Mouse (Mus musculus) kidney, embryonic 15.5 days (tissue): ENCODE data around the gene Olfr739. TPM values are rescaled to one million over a fixed set of nuclear protein-coding genes. Genes with fewer than 3 reads are reported as not detected.

Experiments
- ATAC-seq: fragments of 200-750 bp; cut with Nextera tagmentation; replicated peaks from 2 replicates; pipeline ENCODE4 v1.8.0; 2017; ENCODE audit warnings: moderate TSS enrichment; ENCODE audit not compliant: low FRiP score
- H3K27ac ChIP-seq: fragments of 300-500 bp; sonication (generic); 2 replicates; pipeline ENCODE4 v1.5.1; 2015; ENCODE audit warnings: mild to moderate bottlenecking, inconsistent platforms
- H3K27me3 ChIP-seq: fragments of 300-500 bp; sonication (generic); 2 replicates; pipeline ENCODE4 v1.6.1; 2015; ENCODE audit warnings: inconsistent platforms
- H3K36me3 ChIP-seq: fragments of 300-500 bp; sonication (generic); 2 replicates; pipeline ENCODE4 v1.6.1; 2015; ENCODE audit warnings: inconsistent platforms
- H3K4me1 ChIP-seq: fragments of 300-500 bp; sonication (generic); 2 replicates; pipeline ENCODE4 v1.6.1; 2015; ENCODE audit warnings: inconsistent platforms
- H3K4me2 ChIP-seq: fragments of 300-500 bp; sonication (generic); 2 replicates; pipeline ENCODE4 v1.6.1; 2015; ENCODE audit warnings: moderate library complexity, mild to moderate bottlenecking, inconsistent platforms
- H3K4me3 ChIP-seq: fragments of 300-500 bp; sonication (generic); replicated peaks from 2 replicates; pipeline ENCODE4 v1.5.1; 2015; ENCODE audit warnings: mild to moderate bottlenecking, inconsistent platforms
- H3K9ac ChIP-seq: fragments of 300-500 bp; sonication (generic); 2 replicates; pipeline ENCODE4 v1.6.1; 2015; ENCODE audit warnings: mild to moderate bottlenecking, inconsistent platforms
- H3K9me3 ChIP-seq: fragments of 300-500 bp; sonication (generic); replicated peaks from 2 replicates; pipeline ENCODE4 v1.6.1; 2016; ENCODE audit warnings: inconsistent platforms
- whole genome bisulfite sequencing: fragments of 180-500 bp; shearing (Covaris S2); methylation state at CpG from one replicate; pipeline ENCODE4 v1.1.7; 2015; ENCODE audit warnings: mixed read lengths; 5-methylcytosine and 5-hydroxymethylcytosine counted together
- polyA plus RNA-seq: library from polyadenylated mRNA; unstranded; fragments of >200 nt; fragmentation: Nextera tagmentation; extraction: Ambion mirVana; gene quantifications from 2 replicates; pipeline ENCODE4 v1.2.1, GENCODE M21; 2015

Gene Olfr739
- polyA plus RNA-seq, result not detected in 2 replicates

DNA sequence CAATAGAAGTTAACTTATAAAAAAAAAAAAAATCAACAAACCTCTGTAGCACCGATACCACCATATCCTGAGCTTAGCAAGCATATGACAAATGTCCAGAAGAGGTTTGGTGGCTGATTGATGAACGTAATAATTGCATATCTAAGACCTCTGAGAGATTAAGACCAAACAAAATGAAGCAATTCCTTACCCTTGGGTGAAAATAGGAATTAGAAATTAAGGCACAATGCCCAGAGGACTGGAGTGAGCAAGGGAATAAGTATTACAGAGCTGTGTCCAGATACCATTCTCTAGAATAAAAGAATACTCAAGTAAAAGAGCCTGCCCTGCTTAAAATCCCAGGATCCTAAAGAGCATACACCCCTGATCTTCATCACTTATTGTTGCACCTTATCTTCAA is at the start of gene Olfr739:
TSS of gene Olfr739 (plus strand) at position 301 of the 400 bp plus-strand sequence.
- Histone ChIP-seq H3K36me3 (no peaks in the 10 kb centered on the region), H3K4me2 (no peak within 1 kb of the TSS), H3K9me3 (no peaks in the 10 kb centered on the region), H3K4me1 (no peaks in the 10 kb centered on the region), H3K27ac (no peak within 1 kb of the TSS), H3K4me3 (no peak within 1 kb of the TSS), H3K9ac (no peak within 1 kb of the TSS), H3K27me3 (no peaks in the 10 kb centered on the region)
- no peak for ATAC-seq
- WGBS, result 69% methylated on average over 2 of the region's 2 CpGs

DNA sequence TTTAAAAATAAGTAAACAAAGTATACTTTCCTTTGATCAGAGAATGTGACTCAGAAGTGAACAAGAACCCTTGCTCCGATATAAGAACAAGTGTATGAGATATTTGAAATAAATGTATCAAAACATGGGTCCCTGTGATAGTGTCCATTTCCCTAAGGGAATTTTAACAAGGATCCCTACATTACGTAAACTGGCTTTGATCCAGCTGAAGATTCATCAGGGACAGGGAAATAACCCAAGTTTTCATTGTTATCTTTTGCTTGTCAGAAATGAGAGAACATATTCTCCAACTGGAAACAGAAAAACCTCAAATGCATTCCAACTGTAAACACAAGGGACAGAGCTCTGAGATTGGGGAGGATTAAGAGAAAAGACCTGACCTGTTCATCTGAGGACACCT is 37.6 kb upstream of the Olfr739 start, which contains the start of gene Olfr736:
TSS of gene Olfr736 (plus strand) at position 301 of the 400 bp plus-strand sequence.
- Histone ChIP-seq H3K36me3 (no peaks in the 10 kb centered on the region), H3K27me3 (no peaks in the 10 kb centered on the region), H3K9me3 (no peaks in the 10 kb centered on the region), H3K4me3 (no peak within 1 kb of the TSS), H3K4me1 (no peaks in the 10 kb centered on the region), H3K4me2 (no peak within 1 kb of the TSS), H3K27ac (no peak within 1 kb of the TSS), H3K9ac (no peak within 1 kb of the TSS)
- WGBS, result 93% methylated on average over 2 of the region's 2 CpGs
- no peak for ATAC-seq

DNA sequence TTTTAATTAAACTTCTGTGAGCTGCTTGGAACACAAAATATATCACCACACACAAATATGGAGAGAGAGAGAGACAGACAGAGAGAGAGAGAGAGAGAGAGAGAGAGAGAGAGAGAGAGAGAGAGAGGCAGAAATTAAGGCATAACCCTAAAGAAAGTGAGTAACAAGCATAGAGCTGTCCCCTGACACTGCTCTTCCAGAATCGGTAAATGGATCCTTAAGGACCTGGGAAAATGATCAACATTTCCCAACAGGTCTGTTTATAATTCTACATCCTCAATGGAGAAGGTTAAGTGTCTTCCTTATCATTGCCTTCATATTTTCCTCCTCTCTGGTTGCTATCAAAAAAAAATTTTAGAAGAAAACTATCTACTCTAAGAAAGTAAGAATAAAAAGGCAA is 11.2 kb upstream of the Olfr739 start, which contains the start of gene Olfr738:
TSS of gene Olfr738 (plus strand) at position 301 of the 400 bp plus-strand sequence.
- Histone ChIP-seq H3K27me3 (no peaks in the 10 kb centered on the region), H3K36me3 (no peaks in the 10 kb centered on the region), H3K9ac (no peak within 1 kb of the TSS), H3K27ac (no peak within 1 kb of the TSS), H3K9me3 (no peaks in the 10 kb centered on the region), H3K4me1 (no peaks in the 10 kb centered on the region), H3K4me3 (no peak within 1 kb of the TSS), H3K4me2 (no peak within 1 kb of the TSS)
- 72% methylated on average over 1 of the region's 1 CpGs for WGBS
- ATAC-seq, result no peak

DNA sequence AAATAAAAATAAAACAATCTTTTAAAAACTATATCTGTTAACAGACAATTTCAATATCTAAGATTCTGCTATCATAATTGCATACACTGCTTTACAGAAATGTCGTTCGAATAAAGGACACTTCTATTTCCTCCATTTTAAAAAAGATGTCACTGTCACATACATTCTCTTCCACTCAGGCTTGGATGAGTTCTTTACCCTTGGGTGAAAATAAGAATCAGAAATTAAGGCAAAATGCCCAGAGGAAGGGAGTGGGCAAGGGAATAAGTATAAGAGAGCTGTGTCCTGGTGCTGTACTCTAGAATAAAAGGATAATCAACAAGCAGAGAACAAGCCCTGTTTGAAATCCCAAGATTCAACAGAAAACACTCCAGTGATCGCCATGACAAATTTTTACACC is 26.8 kb downstream of the Olfr739 start, which contains the start of gene Olfr740:
TSS of gene Olfr740 (plus strand) at position 301 of the 400 bp plus-strand sequence.
- 83% methylated on average over 3 of the region's 3 CpGs for WGBS
- H3K4me2 ChIP-seq, result no peak within 1 kb of the TSS
- H3K27ac ChIP-seq, result no peak within 1 kb of the TSS
- H3K9ac ChIP-seq, result no peak within 1 kb of the TSS
- H3K4me3 ChIP-seq, result no peak within 1 kb of the TSS
- H3K4me1 ChIP-seq, result no peaks in the 10 kb centered on the region
- ATAC-seq, result no peak
- H3K36me3 ChIP-seq, result no peaks in the 10 kb centered on the region
- H3K9me3 ChIP-seq, result no peaks in the 10 kb centered on the region
- no peaks in the 10 kb centered on the region for H3K27me3 ChIP-seq

DNA sequence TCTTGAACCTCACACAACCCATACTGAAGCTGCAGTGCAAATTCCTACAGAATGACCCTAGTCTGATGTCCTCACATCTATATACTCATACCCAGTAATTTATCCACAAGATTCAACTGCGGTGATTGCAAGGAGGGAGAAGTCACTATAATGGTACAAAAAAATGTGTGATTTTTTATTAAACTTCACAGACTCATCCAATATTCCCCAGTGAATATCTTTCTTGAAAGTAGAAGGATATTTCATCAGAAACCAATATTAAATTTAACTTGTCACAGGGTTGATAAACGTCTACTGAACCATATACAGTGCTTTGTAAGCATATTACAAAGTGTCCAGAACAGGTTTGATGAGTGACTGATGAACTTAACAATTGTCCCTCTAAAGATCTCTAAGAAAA is 54.0 kb downstream of the Olfr739 start, which contains the start of gene Olfr741:
TSS of gene Olfr741 (plus strand) at position 301 of the 400 bp plus-strand sequence.
- Histone ChIP-seq H3K9me3 (no peaks in the 10 kb centered on the region), H3K4me1 (no peaks in the 10 kb centered on the region), H3K4me2 (no peak within 1 kb of the TSS), H3K36me3 (no peaks in the 10 kb centered on the region), H3K27me3 (no peaks in the 10 kb centered on the region), H3K9ac (no peak within 1 kb of the TSS), H3K4me3 (no peak within 1 kb of the TSS), H3K27ac (no peak within 1 kb of the TSS)
- 76% methylated on average over 2 of the region's 2 CpGs for WGBS
- no peak for ATAC-seq

Other genes starting within 250 kb of the Olfr739 start
- not detected in 2 replicates for gene Olfr730, start 230.4 kb upstream of the Olfr739 start, polyA plus RNA-seq
- gene Olfr731, start 176.8 kb upstream of the Olfr739 start, polyA plus RNA-seq, result not detected in 2 replicates
- gene Olfr732, start 134.4 kb upstream of the Olfr739 start, polyA plus RNA-seq, result not detected in 2 replicates
- not detected in 2 replicates for gene Olfr733, start 117.1 kb upstream of the Olfr739 start, polyA plus RNA-seq
- not detected in 2 replicates for gene Olfr734, start 91.9 kb upstream of the Olfr739 start, polyA plus RNA-seq
- not detected in 2 replicates for gene Olfr735, start 69.8 kb upstream of the Olfr739 start, polyA plus RNA-seq
- not detected in 2 replicates for gene Tlr11, start 60.7 kb upstream of the Olfr739 start, polyA plus RNA-seq
- not detected in 2 replicates for gene Olfr736, start 37.5 kb upstream of the Olfr739 start, polyA plus RNA-seq
- not detected in 2 replicates for gene Olfr738, start 11.1 kb upstream of the Olfr739 start, polyA plus RNA-seq
- not detected in 2 replicates for gene Olfr740, start 26.9 kb downstream of the Olfr739 start, polyA plus RNA-seq
- not detected in 2 replicates for gene Olfr741, start 54.1 kb downstream of the Olfr739 start, polyA plus RNA-seq
- not detected in 2 replicates for gene Olfr742, start 85.0 kb downstream of the Olfr739 start, polyA plus RNA-seq
- not detected in 2 replicates for gene Olfr743, start 103.2 kb downstream of the Olfr739 start, polyA plus RNA-seq
- not detected in 2 replicates for gene Olfr744, start 196.3 kb downstream of the Olfr739 start, polyA plus RNA-seq
- not detected in 2 replicates for gene Olfr745, start 220.8 kb downstream of the Olfr739 start, polyA plus RNA-seq
- not detected in 2 replicates for gene Olfr746, start 228.5 kb downstream of the Olfr739 start, polyA plus RNA-seq